Mouse (Mus musculus) lung, embryonic 14.5 days (tissue): ENCODE data around the gene Atxn1. TPM values are rescaled to one million over a fixed set of nuclear protein-coding genes. Genes with fewer than 3 reads are reported as not detected.

ENCODE experiments used
- ATAC-seq: fragments of 200-750 bp; cut with Nextera tagmentation; 2 replicates; pipeline ENCODE4 v1.8.0; 2017; ENCODE audit warnings: mild to moderate bottlenecking, moderate TSS enrichment, moderate library complexity; ENCODE audit not compliant: insufficient read depth
- DNase-seq: peaks from one replicate; pipeline ENCODE4 v3.0.0-alpha.2; 2015
- H3K27ac ChIP-seq: fragments of 300-500 bp; sonication (generic); 2 replicates; pipeline ENCODE4 v1.5.1; 2014; ENCODE audit warnings: low read depth, mild to moderate bottlenecking, moderate library complexity
- H3K27me3 ChIP-seq: fragments of 300-500 bp; sonication (generic); 2 replicates; pipeline ENCODE4 v1.6.1; 2014; ENCODE audit warnings: low read length, control low read depth; ENCODE audit not compliant: insufficient read depth
- H3K36me3 ChIP-seq: fragments of 300-500 bp; sonication (generic); 2 replicates; pipeline ENCODE4 v1.6.1; 2014; ENCODE audit warnings: control low read depth; ENCODE audit not compliant: insufficient read depth
- H3K4me1 ChIP-seq: fragments of 300-500 bp; sonication (generic); 2 replicates; pipeline ENCODE4 v1.6.1; 2014; ENCODE audit warnings: antibody characterized with exemption, control low read depth; ENCODE audit not compliant: insufficient read depth
- H3K4me2 ChIP-seq: fragments of 300-500 bp; sonication (generic); 2 replicates; pipeline ENCODE4 v1.6.1; 2014; ENCODE audit warnings: mild to moderate bottlenecking
- H3K4me3 ChIP-seq: fragments of 300-500 bp; sonication (generic); 2 replicates; pipeline ENCODE4 v1.5.1; 2014; ENCODE audit warnings: low read depth, low read length
- H3K9ac ChIP-seq: fragments of 300-500 bp; sonication (generic); 2 replicates; pipeline ENCODE4 v1.6.1; 2014
- H3K9me3 ChIP-seq: fragments of 300-500 bp; sonication (generic); 2 replicates; pipeline ENCODE4 v1.6.1; 2016; ENCODE audit warnings: low read depth, low read length, control low read depth
- CTCF ChIP-seq: IDR thresholded peaks from 2 replicates; pipeline ENCODE4 v1.5.1; 2016; ENCODE audit warnings: antibody characterized with exemption, low read depth
- WGBS: fragments of 180-500 bp; shearing (Covaris S2); extraction: QIAGEN DNeasy Blood & Tissue Kit; methylation state at CpG from one replicate; pipeline ENCODE4 v1.1.7; 2014; 5-methylcytosine and 5-hydroxymethylcytosine counted together
- polyA plus RNA-seq: library from polyadenylated mRNA; unstranded; fragments of >200 nt; fragmentation: Nextera tagmentation; extraction: Ambion mirVana; gene quantifications from 2 replicates; pipeline ENCODE4 v1.2.1, GENCODE M21; 2014

The Atxn1 gene
- polyA plus RNA-seq, 1 experiment from 2014 or later = 3.9 TPM

DNA sequence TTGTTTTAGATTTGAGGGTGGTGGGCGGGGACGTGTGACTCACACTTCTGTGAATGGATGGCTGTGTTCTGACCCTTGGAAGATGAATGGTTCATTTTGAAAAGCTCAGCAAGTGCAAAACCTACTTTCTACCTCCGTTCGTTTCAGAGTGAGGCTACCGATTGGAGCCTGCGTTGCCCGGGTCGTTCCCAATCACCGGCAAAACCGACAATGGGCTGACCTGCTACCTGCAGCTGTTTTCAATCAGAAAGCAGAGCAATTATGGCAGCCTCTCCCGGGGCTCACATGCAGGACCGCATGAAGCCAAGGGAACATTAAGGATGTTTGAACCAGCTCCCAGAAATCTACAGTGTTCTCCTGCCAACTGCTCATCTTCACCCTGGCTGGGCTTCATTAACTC lies 382.5 kb downstream of the Atxn1 start:
- H3K4me2 ChIP-seq = no peak overlapping the region
- no peak for TF ChIP-seq CTCF
- peak; percentile 41 for DNase-seq
- H3K27me3 ChIP-seq = no peaks in the 10 kb centered on the region
- H3K36me3 ChIP-seq = no peaks in the 10 kb centered on the region
- WGBS = 50% methylated on average over 12 of the region's 12 CpGs
- no peak overlapping the region for H3K4me3 ChIP-seq
- ATAC-seq = no peak
- no peak overlapping the region for H3K9ac ChIP-seq
- H3K9me3 ChIP-seq = no peaks in the 10 kb centered on the region
- H3K4me1 ChIP-seq = no peaks in the 10 kb centered on the region
- no peak overlapping the region for H3K27ac ChIP-seq

DNA sequence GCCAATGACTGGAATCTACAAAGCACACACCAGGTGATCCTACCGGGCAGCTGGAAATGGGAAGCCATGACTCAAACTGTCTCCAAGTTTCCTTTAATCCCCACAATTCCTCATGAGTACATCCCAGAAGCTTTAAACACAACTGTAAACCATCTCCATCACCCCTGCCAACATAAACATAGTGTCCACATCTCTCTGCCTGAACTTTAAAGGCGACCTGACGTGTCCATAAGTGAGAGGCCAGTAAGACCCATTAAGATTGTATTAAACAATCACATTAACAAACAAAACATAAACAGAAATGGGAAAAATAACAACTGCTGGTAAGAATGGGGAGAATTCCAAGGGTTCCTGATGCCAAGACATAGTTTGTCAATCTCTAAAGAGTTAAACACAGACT lies 385.1 kb downstream of the Atxn1 start:
- ATAC-seq (peak; percentile 77), DNase-seq (peak; percentile 91)
- 39% methylated on average over 3 of the region's 3 CpGs for WGBS
- H3K4me2 ChIP-seq = no peak overlapping the region
- H3K9ac ChIP-seq = no peak overlapping the region
- H3K4me1 ChIP-seq = 0 out of 2 replicates have a peak, but pooled peaks cover 5% of the 10 kb centered on the region
- peak overlapping the region; percentile 4; the same call in 1 of the 2 replicates for H3K27ac ChIP-seq
- no peaks in the 10 kb centered on the region for H3K27me3 ChIP-seq
- H3K4me3 ChIP-seq = no peak overlapping the region
- H3K9me3 ChIP-seq = no peaks in the 10 kb centered on the region
- H3K36me3 ChIP-seq = no peaks in the 10 kb centered on the region
- no peak for TF ChIP-seq CTCF

GRCm38 (mm10) chr13:45577784-45578183 lies 387.0 kb downstream of the Atxn1 start:
- ATAC-seq (peak; percentile 45; the same call in 1 of the 2 replicates), DNase-seq (peak; percentile 82)
- Histone ChIP-seq H3K4me2 (no peak overlapping the region), H3K36me3 (no peaks in the 10 kb centered on the region), H3K4me1 (0 out of 2 replicates have a peak, but pooled peaks cover 5% of the 10 kb centered on the region), H3K9ac (no peak overlapping the region), H3K27me3 (no peaks in the 10 kb centered on the region), H3K27ac (no peak overlapping the region), H3K9me3 (no peaks in the 10 kb centered on the region), H3K4me3 (no peak overlapping the region)
- 27% methylated on average over 2 of the region's 2 CpGs for WGBS
- TF ChIP-seq CTCF = peak; percentile 63

DNA sequence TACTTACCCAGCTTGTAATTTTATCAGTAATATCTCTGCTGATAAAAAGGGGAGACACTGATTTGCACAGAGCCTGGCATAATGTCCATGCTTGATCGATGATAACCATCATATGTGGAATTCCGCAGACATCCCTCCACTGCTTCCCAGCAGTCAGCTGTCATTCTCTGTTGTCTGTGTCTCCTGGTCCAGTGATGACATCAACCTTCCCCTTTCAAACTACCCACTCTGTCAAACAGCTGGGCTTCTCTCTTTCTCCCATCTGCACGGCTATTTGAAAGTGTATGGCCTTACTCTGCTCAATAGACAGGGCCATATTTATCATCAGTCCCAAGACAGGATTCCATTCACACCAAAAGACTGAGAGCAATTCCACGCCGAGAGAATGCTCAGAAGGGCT lies 387.4 kb downstream of the Atxn1 start:
- Histone ChIP-seq H3K4me2 (no peak overlapping the region), H3K4me3 (no peak overlapping the region), H3K9ac (no peak overlapping the region), H3K4me1 (0 out of 2 replicates have a peak, but pooled peaks cover 5% of the 10 kb centered on the region), H3K27ac (no peak overlapping the region), H3K9me3 (no peaks in the 10 kb centered on the region), H3K27me3 (no peaks in the 10 kb centered on the region), H3K36me3 (no peaks in the 10 kb centered on the region)
- TF ChIP-seq CTCF = no peak
- DNase-seq (no peak), ATAC-seq (peak; percentile 16; the same call in 1 of the 2 replicates)
- WGBS = 40% methylated on average over 5 of the region's 5 CpGs

DNA sequence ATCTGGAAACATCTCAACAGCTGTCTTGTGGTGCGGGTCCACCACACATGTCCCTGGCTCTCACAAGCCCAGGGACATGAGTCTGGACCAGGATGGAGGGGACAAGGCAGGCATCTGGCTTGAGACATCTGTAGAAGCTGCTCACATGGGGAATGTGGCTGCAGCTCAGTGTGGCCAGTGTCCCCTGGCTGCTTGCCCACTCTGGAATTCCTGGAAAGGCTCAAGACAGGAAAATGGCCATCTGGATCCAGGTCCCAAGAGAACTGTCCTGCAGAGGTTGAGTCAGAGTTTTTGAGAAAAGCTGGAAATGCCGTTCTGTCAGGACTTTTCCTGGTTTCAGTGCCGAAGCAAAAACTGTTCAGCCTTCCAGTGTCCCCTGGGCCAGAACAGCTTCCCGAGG lies 388.6 kb downstream of the Atxn1 start:
- no peaks in the 10 kb centered on the region for H3K27me3 ChIP-seq
- no peak overlapping the region for H3K4me2 ChIP-seq
- H3K4me3 ChIP-seq = no peak overlapping the region
- ATAC-seq (peak; percentile 35; the same call in 1 of the 2 replicates), DNase-seq (peak; percentile 85)
- 41% methylated on average over 4 of the region's 4 CpGs for WGBS
- H3K9me3 ChIP-seq = no peaks in the 10 kb centered on the region
- H3K9ac ChIP-seq = no peak overlapping the region
- peak overlapping the region; percentile 52; the same call in 1 of the 2 replicates for H3K27ac ChIP-seq
- H3K4me1 ChIP-seq = 0 out of 2 replicates have a peak, but pooled peaks cover 5% of the 10 kb centered on the region
- TF ChIP-seq CTCF = no peak
- H3K36me3 ChIP-seq = no peaks in the 10 kb centered on the region

DNA sequence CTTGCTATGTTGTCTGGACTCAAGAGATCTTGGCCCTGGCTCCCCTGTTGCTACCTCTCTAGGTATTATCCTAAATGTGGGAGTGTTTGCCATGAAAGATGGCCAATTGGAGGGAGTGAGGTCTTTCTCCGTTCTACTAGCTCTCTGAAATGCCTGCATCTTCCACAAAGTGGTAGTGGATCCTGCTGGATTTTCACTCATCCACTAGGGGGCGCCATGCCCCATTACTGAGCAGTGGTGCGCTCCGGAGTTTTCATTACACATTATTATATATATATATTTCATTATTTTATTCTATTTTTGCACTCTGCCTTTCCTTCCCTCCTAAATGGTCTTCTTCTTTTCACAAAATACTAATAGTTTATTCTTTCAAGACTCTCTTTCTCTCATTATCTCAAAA lies 392.0 kb downstream of the Atxn1 start:
- ATAC-seq = no peak
- Histone ChIP-seq H3K4me2 (no peak overlapping the region), H3K9me3 (no peaks in the 10 kb centered on the region), H3K4me1 (0 out of 2 replicates have a peak, but pooled peaks cover 5% of the 10 kb centered on the region), H3K27me3 (no peaks in the 10 kb centered on the region), H3K36me3 (no peaks in the 10 kb centered on the region), H3K9ac (no peak overlapping the region), H3K27ac (no peak overlapping the region), H3K4me3 (no peak overlapping the region)
- 28% methylated on average over 4 of the region's 4 CpGs for WGBS
- peak; percentile 87 for DNase-seq
- peak; percentile 83 for TF ChIP-seq CTCF

DNA sequence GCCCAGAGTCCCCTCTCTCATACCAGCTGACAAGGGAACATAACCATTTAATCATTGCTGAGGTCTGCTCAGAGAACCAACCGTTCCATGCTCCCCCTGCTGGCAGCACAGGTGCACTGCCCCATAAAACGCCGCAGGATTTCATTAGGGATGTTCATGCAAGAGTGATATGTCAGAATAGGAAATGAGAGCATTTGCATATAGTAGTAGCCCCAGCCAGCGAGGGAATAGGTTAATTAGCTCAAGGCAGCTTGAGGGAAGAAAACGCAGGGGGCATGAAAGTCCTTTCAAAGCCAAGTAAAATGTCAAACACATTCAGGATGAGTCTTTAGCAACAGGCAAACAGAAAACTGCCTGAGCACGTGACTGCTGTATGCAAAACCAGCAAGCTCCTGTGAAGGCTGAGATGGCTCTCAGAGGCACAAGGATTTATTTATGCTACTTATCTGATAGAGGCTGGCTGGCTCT lies 393.0 kb downstream of the Atxn1 start:
- DNase-seq (peak; percentile 93), ATAC-seq (peak; percentile 57; the same call in 1 of the 2 replicates)
- no peak overlapping the region for H3K4me3 ChIP-seq
- no peaks in the 10 kb centered on the region for H3K27me3 ChIP-seq
- no peak overlapping the region for H3K27ac ChIP-seq
- H3K9me3 ChIP-seq = no peaks in the 10 kb centered on the region
- 1% methylated on average over 6 of the region's 6 CpGs for WGBS
- 0 out of 2 replicates have a peak, but pooled peaks cover 5% of the 10 kb centered on the region for H3K4me1 ChIP-seq
- H3K4me2 ChIP-seq = peak overlapping the region; percentile 48
- H3K36me3 ChIP-seq = no peaks in the 10 kb centered on the region
- H3K9ac ChIP-seq = no peak overlapping the region
- TF ChIP-seq CTCF = peak; percentile 95

DNA sequence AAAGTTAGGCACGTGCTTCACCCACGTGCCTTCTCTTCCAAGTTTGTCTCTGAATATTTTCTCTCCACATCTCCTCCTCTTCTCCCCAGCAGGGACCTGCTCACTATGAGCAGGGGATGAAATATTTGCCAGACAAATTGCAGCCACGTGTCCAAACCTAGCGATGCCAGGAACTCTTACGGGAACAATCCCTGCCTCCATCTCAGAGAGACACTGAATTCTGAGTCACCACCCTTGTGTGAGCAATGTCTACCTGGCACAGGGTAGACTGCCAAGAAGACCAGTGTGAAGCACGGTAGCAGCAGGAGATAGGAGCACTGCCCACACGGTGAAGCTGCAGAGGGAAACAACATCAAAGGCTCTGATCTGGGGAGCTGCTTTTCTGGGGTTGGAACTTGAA lies 394.9 kb downstream of the Atxn1 start:
- Histone ChIP-seq H3K9me3 (no peaks in the 10 kb centered on the region), H3K27me3 (no peaks in the 10 kb centered on the region), H3K4me3 (no peak overlapping the region), H3K4me1 (no peaks in the 10 kb centered on the region), H3K36me3 (no peaks in the 10 kb centered on the region), H3K9ac (no peak overlapping the region), H3K27ac (no peak overlapping the region), H3K4me2 (no peak overlapping the region)
- DNase-seq = no peak
- ATAC-seq = no peak
- WGBS = 64% methylated on average over 7 of the region's 7 CpGs
- no peak for TF ChIP-seq CTCF
